Mouse (Mus musculus) frontal cortex, adult (tissue): Measurements from ENCODE around the gene Fry.

Experiments used
- ATAC-seq: cut with Nextera tagmentation; 2 replicates; pipeline ENCODE4 v1.9.2; 2017; ENCODE audit warnings: mild to moderate bottlenecking, moderate library complexity, mixed read lengths; ENCODE audit not compliant: low TSS enrichment

Gene Fry

DNA sequence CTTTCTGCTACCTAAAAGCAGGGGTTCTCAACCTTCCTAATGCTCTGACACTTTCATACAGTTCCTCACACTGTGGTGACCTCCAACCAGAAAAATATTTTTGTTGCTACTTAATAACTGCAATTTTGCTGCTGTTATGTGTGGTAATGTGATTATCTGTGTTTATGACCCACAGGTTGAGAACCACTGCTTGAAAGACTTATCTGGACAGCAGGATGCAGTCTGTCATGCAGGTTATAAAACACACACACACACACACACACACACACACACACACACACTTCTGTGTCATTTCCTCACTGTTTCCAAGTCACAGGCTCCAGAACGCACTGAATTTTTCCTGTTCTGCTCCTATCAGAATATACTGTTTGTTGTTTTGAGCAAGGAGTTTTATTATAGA, 395.6 kb downstream of the Fry start:
- ATAC-seq = no peak

DNA sequence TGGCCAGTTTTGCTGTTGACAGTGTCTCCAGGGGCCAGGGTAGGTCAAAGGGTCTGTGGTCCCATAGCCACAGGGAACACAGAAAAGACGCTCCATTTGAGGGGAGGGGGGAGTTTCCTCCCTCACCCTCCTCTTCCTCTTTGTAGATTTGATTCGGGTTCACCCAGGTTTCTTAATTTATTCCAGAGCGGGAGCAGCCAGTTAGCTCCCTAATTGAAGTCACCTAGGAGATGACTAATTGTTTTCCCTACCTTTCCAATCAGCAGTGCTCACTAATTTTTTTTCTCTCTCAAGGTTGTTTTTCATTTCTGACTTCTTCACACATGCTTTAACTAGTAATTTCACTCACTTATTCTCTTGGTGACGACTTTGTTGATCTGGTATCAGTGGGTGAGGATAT, 399.6 kb downstream of the Fry start, which contains the start of gene Zar1l:
Gene Zar1l, minus strand, starts transcription at position 101 of the 400 bp plus-strand sequence.
- no peak for ATAC-seq

DNA sequence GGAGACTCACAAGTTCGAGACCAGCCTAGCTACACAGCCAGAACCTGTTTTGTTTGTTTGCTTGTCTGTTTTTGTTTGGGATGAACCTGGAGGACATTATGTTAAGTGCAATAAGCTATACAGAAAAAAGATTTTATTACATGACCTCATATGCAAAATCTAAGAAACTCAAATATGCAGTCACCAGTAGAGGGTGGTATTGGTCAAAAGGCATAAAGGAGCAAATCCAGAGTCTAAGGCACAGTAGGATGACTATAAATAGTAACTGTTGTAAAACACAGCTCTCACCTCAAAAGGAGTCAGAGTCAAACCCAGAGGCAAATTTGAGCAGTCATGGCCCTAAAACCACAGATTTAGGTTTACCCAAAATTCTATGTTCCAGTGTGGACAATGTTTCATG, 401.1 kb downstream of the Fry start:
- ATAC-seq = no peak

DNA sequence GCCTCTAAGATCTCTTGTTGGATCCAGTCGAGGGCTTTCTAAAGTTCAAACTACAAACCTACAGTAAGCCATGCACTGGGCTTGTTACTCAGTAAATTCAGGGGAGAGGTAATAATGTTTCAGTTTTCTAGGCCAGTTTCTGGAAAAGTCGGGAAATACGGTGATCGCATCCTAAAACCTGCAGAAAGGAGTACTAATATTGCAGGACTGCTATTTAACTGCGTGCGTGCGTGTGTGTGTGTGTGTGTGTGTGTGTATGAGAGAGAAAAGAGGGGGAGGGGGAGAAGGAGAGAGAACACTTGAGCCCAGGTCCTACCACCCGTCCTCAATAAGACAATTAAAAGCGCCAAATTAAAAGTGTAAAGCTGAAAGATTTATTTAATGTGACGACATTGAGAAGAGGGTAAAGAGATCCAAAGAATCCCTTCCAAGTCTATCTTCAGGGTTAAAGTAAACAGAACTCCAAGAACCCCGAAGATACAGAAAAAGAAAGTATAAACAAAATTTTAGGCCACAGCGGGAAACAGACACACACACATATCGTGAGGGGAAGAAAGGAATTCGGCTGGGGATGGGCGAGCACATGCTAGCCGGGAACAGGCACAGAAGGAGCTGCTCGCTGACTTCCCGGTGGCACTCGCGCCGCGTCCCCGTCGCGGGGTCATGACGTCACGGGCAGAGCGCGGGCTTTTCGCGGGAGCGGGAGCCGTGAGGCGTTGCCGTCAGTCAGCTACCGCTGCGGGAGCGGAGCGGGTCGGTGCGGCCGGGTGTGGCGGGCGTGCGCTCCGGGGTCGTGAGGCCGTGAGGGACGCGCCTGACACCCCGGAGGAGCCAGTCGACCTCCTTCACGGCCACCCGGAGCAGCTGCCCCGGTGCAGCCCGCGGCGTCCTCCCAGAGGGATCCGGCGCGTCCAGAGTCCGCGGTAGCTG, 403.8 kb downstream of the Fry start, which contains the start of gene Brca2:
Gene Brca2, plus strand, starts transcription at position 694 of the 930 bp plus-strand sequence.
- ATAC-seq = peak; percentile 97

DNA sequence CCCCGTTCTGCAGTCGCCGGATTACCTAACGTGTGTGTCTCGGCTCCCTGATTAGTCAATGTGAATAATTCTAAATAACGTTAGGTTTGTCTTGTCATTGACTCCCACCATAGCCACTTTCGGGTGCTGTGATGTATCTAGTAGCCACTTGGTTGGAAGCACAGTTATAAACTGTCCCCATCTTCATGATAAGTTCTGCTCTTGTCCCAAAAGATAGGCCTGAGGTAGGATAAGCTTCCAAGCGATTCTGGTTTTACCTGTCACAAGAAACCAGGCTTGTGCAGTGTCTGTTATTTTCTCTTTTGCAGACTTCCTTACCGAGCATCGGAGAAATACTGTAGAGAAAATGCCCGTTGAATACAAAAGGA, 404.4 kb downstream of the Fry start:
- ATAC-seq = no peak

DNA sequence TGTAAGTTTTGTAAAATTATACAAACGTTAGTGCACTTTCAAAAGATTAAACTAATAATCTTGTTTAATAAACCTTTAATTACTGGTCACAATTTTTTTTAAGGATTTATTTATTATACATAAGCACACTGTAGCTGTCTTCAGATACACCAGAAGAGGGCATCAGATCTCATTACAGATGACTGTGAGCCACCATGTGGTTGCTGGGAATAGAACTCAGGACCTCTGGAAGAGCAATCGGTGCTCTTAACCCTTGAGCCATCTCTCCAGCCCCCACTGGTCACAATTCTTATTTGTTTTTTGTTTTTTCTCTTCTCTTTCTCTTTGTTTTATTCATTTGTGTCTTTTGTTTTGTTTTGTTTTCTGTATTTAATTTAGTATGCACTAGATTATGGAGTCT, 406.8 kb downstream of the Fry start:
- no peak for ATAC-seq

DNA sequence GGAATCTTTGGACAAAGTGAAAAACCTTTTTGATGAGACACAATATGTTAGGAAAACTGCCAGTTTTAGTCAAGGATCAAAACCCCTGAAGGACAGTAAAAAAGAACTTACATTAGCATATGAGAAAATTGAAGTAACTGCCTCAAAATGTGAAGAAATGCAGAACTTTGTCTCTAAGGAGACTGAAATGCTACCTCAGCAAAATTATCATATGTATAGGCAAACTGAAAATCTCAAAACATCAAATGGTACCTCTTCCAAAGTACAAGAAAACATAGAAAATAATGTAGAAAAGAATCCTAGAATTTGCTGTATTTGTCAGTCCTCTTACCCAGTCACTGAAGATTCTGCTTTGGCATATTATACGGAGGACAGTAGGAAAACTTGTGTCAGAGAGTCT, 422.9 kb downstream of the Fry start:
- no peak for ATAC-seq

DNA sequence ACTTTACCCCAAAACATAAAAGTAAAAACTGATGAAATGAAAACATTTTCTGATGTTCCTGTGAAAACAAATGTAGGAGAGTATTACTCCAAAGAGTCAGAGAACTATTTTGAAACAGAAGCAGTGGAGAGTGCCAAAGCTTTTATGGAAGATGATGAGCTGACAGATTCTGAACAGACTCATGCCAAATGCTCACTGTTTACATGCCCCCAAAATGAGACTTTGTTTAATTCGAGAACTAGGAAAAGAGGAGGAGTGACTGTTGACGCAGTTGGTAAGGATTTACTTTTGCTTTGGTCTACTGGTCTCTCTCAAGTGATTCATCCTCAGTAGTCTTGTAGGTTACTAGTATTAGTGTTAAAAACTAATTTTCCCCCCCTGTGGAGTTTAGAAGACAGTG, 424.7 kb downstream of the Fry start:
- ATAC-seq = peak; percentile 31; the same call in 1 of the 2 replicates
